Mouse (Mus musculus) cortical plate, adult 2 months (tissue): Measurements from ENCODE around the gene Igf2bp2.

ENCODE experiments used
- CTCF ChIP-seq: fragments of 200-500 bp; IDR thresholded peaks from 2 replicates; pipeline ENCODE4 v1.5.1; 2011; ENCODE audit warnings: mild to moderate bottlenecking, control low read depth, low read length; ENCODE audit not compliant: insufficient read depth; ENCODE audit errors: extremely low read depth
- POLR2A ChIP-seq: fragments of 200-500 bp; IDR thresholded peaks from 2 replicates; pipeline ENCODE4 v1.6.1; 2011; ENCODE audit warnings: mild to moderate bottlenecking, low read length, control low read depth; ENCODE audit not compliant: insufficient read depth; ENCODE audit errors: extremely low read depth

GRCm38 (mm10) chr16:22177999-22178398 lies 14.9 kb upstream of the Igf2bp2 start:
- TF ChIP-seq POLR2A (no peak), CTCF (no peak)
